Mouse (Mus musculus) right cerebral cortex, postnatal 4 days (tissue): ENCODE results near the gene Tjp3.
"Not testable (repeated sequence)": the region's sequence is repeated elsewhere in the genome, so short reads cannot be mapped to it uniquely, and the experiment has no call there.

Experiments used
- DNase-seq: peaks from one replicate; pipeline ENCODE4 v3.0.0-alpha.2; 2022

The Tjp3 gene

DNA sequence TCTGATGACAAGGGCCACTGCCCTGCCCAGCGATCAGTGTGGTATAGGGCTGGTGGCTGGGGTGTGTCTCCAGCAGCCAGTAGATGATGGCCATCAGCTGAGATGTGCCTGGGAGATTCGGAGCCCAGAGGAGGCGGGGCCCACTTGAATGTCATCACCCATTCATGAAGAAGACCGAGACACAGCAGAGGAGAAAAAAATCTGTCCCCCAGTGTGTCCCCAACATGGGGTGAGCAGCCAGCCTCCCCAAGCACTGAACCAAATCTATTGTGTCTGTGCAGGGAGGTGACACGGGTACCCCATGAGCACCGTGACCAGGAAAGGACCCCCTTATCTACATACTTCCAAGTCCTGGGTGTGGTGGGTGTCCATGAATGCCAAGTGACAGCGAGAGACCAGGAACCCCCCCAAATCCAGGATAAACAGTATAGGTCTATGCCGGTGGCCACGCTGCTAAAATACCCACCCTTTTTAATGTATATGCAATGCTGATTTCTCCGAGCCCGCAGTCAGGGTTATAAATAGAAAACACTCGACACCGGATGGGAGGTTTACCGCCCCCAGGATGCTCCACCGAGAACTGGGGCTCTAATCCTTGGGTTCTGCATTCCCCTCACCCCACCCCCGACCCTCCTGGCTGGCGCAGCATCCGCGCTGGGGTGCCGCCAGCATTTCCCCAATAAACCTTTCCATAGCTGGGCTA, 61.5 kb downstream of the Tjp3 start:
- no peak for DNase-seq

- DNase-seq: not testable (repeated sequence)
These were observed 67.7 kb downstream of the Tjp3 start for GRCm38 (mm10) chr10:81223731-81224130.
